Mouse (Mus musculus): ENCODE measurements around the gene Asic2. TPM values are rescaled to one million over a fixed set of nuclear protein-coding genes. Genes with fewer than 3 reads are reported as not detected.
A peak's percentile ranks its signal among the peaks of the same experiment; 100 is the strongest.

Asic2 gene
- polyA plus RNA-seq, 1 experiment: 24.0 TPM

DNA sequence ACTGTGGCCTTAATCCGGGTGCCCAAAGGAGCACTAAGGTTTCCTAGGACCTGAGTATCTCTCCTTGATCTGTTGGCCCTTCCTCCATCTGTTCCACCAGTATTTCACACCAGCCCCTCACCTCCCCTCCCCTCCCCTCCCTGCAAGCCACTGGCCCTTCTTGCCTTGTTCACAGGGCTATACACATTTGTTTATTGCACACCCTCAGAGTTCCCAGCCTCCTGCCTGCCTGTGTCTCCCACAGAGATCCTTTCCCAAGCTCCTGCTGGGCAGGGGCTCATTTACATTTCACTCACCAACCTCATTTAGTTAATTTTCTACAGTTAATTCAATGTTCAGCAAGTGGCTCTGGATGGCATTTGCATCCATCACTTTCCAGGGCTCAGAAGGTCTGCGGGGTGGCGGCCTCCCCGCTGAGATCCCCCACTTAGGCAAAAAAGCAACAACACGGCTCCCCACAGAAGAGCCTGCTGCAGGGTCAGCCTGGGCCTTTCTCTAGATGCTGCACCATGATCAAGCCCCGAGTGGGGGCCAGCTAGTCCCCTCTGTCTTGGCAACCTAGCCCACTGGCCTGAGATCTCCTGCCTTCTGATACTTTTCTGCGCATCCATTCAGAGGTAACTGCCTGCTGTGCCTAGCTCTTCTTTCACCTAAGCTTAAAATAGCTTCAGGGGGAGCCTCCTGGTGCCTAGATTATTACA lies 196.9 kb downstream of the Asic2 start:
- TF ChIP-seq POLR2A (IDR thresholded peaks at IDR 0.05; ENCODE audit: borderline replicate concordance, extremely low read depth, insufficient read depth, insufficient read length, poor library complexity, severe bottlenecking) (no peak), CTCF (IDR thresholded peaks at IDR 0.05; ENCODE audit: borderline replicate concordance, extremely low read depth, insufficient read depth, insufficient read length) (no peak)
- peak; percentile 85 for DNase-seq (ENCODE audit: low read depth)

DNA sequence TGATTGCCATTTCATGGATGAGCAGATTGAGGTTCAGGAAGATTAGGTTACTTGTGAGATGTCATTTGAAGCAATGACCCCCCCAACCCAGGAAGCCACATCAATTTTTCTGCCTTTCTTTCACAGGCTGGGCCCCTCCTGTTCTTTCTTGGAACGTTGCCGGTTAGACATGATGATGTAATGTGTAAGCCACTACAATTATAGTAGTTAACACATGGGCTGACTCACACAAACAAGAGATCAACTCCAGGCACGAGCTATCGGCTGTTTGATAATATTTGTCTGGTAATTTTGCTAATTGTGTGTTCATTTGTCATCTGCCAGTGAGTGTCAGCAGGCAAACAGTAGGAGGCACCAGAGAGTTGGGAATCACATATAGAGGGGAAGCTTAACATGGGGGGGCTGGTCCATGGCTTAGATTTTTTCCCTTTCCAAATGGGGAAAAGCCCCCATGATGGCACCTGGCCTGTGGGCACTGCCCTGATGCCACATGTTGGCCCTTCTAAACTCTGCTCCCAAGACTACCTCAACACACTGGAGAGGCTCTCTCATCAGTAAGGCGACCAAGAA lies 198.5 kb downstream of the Asic2 start:
- TF ChIP-seq CTCF (IDR thresholded peaks at IDR 0.05; ENCODE audit: borderline replicate concordance, extremely low read depth, insufficient read depth, insufficient read length): peak; percentile 34; the same call in 1 of the 2 replicates
- no peak for TF ChIP-seq POLR2A (IDR thresholded peaks at IDR 0.05; ENCODE audit: borderline replicate concordance, extremely low read depth, insufficient read depth, insufficient read length, poor library complexity, severe bottlenecking)
- peak; percentile 76 for DNase-seq (ENCODE audit: low read depth)

DNA sequence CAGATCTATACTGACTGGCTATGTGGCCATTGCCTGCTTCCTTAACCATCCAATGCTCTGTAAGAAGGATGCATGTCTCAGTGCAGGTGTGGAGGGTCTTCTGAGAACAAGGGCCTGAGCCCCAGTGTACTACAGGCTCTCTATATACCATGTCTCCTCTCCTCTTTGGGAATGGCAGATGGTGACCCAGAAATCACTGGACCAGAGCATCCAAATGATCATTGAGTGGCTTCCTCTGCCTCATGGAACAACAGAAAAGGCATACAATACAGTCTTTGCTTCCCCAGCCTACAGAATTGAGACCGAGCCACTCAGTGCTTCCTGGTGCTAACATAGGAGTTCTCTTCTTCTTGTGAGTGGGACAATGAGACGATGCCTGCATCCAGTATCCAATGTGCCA lies 200.0 kb downstream of the Asic2 start:
- TF ChIP-seq CTCF (IDR thresholded peaks at IDR 0.05; ENCODE audit: borderline replicate concordance, extremely low read depth, insufficient read depth, insufficient read length): no peak
- no peak for TF ChIP-seq POLR2A (IDR thresholded peaks at IDR 0.05; ENCODE audit: borderline replicate concordance, extremely low read depth, insufficient read depth, insufficient read length, poor library complexity, severe bottlenecking)

DNA sequence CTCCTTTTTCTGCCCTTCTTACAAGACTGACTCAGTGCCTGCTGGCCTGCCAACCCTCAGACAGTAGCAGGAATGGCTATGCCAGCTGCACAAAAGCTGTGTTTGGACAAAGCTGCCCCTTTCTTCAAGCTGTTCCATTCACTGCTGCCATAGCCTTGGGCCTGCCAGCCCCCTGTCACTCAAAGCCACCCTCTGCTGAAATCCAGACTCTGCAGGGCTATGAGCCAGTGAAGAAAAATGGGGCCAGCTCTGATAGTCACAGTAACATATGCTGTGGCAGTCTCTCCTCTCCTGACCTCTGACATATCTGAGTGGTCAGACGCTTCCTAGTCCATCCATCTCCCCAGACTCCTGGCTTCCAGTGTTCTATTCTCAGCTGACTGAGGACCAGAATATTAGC lies 200.5 kb downstream of the Asic2 start:
- TF ChIP-seq POLR2A (IDR thresholded peaks at IDR 0.05; ENCODE audit: borderline replicate concordance, extremely low read depth, insufficient read depth, insufficient read length, poor library complexity, severe bottlenecking) (no peak), CTCF (IDR thresholded peaks at IDR 0.05; ENCODE audit: borderline replicate concordance, extremely low read depth, insufficient read depth, insufficient read length) (no peak)
- peak; percentile 97 for DNase-seq (ENCODE audit: low read depth)

More for the DNA sequence above, 200.0 kb downstream of the Asic2 start:
- no peak for DNase-seq (ENCODE audit: low read depth)

DNA sequence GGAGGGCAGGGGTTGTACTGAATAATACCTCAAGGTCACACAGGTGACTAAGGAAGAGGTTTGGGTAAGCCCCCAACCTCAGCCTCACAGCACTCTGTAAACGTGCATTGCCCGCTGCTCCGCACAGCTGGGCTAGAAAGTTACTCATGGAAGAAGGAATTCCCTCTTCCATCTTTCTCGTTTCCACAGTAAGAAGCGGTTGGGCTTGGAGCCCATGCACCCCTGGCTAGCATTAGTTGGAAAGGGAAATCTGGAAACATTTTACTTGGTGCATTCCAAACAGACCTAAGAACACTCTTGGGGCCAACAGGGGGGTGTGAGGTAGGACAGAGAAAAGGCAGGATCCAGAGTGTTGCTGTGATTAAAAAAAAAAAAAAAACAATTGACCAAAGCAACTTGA lies 203.0 kb downstream of the Asic2 start:
- no peak for TF ChIP-seq POLR2A (IDR thresholded peaks at IDR 0.05; ENCODE audit: borderline replicate concordance, extremely low read depth, insufficient read depth, insufficient read length, poor library complexity, severe bottlenecking)
- no peak for TF ChIP-seq CTCF (IDR thresholded peaks at IDR 0.05; ENCODE audit: borderline replicate concordance, extremely low read depth, insufficient read depth, insufficient read length)
- DNase-seq (ENCODE audit: low read depth): no peak

DNA sequence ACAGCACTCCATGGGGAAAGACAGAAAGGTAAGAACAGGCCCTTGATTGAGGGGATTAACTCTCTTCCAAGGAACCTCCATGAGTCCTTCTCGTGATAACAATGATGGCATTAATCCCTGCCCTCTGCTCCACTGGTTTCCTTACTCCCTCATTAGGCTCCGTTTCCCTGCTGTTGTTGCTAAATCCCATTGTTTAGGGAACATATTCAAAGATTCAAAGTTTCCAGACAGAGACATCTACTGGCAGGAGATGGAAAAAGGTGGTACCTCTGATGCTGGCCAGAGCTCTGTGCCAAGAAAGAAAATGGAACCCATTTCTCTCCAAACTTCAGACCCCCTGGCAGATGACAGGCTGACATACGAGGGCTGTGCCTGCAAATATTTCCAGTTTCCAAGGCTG lies 203.5 kb downstream of the Asic2 start:
- no peak for TF ChIP-seq POLR2A (IDR thresholded peaks at IDR 0.05; ENCODE audit: borderline replicate concordance, extremely low read depth, insufficient read depth, insufficient read length, poor library complexity, severe bottlenecking)
- peak; percentile 19; the same call in 1 of the 2 replicates for TF ChIP-seq CTCF (IDR thresholded peaks at IDR 0.05; ENCODE audit: borderline replicate concordance, extremely low read depth, insufficient read depth, insufficient read length)
- peak; percentile 64 for DNase-seq (ENCODE audit: low read depth)

DNA sequence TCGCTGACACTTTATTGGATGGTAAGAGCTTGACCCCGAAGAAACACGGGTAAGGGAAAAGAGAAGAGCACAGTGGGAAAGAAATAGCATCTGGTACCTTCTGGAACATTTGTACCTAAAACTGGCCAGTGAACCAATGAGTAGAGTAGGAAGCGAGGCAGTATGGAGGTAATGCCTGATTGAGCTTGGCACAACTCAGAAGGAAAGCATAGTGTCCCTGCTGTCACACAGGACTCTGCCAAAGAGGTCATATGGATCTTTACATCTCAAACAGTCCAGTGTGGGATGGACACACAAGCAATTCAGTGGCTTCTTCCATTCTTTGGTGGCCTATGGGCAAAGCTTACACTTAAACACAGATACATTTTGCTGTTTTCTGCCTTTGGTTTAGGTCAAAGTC lies 211.0 kb downstream of the Asic2 start:
- DNase-seq (ENCODE audit: low read depth): no peak

DNA sequence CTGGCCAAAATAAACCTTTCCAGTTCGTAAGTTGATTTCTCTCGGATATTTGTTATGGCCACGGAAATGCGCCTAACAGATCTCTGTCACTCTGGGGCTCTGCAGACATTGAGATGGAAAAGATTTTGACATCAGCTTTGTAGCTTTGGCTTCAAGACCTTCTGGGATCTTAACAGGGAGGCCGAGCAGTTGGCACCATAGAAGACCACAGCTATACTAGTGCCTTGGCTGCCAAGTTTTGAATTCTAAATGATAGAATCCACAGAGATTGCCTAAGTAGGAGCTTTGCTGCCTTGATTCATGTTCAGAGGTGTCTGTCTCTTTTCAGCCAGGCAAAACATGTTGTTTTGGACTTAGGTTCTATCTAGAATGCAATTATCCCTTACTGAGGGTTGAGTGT lies 217.4 kb downstream of the Asic2 start:
- no peak for DNase-seq (ENCODE audit: low read depth)
- TF ChIP-seq CTCF (IDR thresholded peaks at IDR 0.05; ENCODE audit: borderline replicate concordance, extremely low read depth, insufficient read depth, insufficient read length): no peak
- no peak for TF ChIP-seq POLR2A (IDR thresholded peaks at IDR 0.05; ENCODE audit: borderline replicate concordance, extremely low read depth, insufficient read depth, insufficient read length, poor library complexity, severe bottlenecking)

More for the DNA sequence above, 211.0 kb downstream of the Asic2 start:
- TF ChIP-seq CTCF (IDR thresholded peaks at IDR 0.05; ENCODE audit: borderline replicate concordance, extremely low read depth, insufficient read depth, insufficient read length) (no peak), POLR2A (IDR thresholded peaks at IDR 0.05; ENCODE audit: borderline replicate concordance, extremely low read depth, insufficient read depth, insufficient read length, poor library complexity, severe bottlenecking) (no peak)

DNA sequence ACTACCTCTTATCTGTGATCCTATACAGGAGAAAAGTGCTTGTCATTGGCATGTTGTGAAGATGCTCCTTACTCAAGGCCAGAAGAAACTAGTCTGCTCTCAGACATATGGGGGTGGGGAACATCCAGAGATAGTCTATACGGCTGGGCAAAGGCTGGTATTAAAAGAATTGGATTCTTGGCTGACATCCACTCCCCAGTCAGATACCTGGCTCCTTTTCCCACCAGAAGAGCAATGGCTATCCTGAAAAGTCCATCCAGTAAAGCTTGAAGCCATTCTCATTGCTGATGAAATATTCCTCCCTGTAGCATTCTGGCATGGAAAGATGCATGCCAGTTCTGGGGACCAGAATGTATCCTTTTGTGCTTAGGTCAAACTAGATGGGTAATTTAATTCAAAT lies 218.2 kb downstream of the Asic2 start:
- no peak for DNase-seq (ENCODE audit: low read depth)
- TF ChIP-seq CTCF (IDR thresholded peaks at IDR 0.05; ENCODE audit: borderline replicate concordance, extremely low read depth, insufficient read depth, insufficient read length): no peak
- no peak for TF ChIP-seq POLR2A (IDR thresholded peaks at IDR 0.05; ENCODE audit: borderline replicate concordance, extremely low read depth, insufficient read depth, insufficient read length, poor library complexity, severe bottlenecking)

DNA sequence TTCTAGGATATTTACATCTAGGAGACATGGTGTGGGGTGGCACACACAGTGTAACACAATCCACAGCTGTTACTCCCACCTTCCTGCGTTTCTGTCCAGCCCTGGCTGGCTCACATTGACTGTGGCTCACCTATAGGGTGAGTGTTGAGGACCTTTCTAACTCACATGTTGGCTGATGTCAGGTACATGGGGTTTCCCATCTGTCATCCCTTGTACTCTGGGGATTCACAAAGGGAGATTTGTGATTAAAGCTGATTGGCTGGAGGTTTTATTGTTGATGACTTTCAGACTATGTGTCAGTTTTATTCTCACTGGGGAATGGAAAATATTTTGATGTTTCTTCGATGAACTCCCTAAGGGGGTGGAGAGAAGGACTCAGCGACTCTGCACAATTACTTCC lies 229.3 kb downstream of the Asic2 start:
- no peak for DNase-seq (ENCODE audit: low read depth)
- TF ChIP-seq CTCF (IDR thresholded peaks at IDR 0.05; ENCODE audit: borderline replicate concordance, extremely low read depth, insufficient read depth, insufficient read length): no peak
- no peak for TF ChIP-seq POLR2A (IDR thresholded peaks at IDR 0.05; ENCODE audit: borderline replicate concordance, extremely low read depth, insufficient read depth, insufficient read length, poor library complexity, severe bottlenecking)

DNA sequence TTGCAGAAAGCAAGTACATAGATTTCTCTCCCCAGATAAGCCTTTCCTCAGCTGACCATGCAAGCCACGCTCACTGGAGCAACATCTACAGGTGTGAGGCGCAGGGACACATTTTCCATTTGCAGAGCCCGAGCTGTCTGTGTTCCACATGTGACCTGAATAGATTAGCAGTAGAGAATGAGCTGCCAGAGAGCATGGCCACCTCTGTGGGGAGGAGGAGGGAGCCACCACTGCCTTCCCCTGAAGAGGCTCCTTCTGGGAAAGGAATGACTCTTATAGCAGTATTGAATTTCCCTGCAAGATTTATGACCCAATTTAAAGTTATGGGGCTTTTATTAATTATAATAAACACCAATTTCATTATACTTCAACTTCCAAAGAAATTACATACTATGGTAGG lies 230.5 kb downstream of the Asic2 start:
- peak; percentile 46 for DNase-seq (ENCODE audit: low read depth)

DNA sequence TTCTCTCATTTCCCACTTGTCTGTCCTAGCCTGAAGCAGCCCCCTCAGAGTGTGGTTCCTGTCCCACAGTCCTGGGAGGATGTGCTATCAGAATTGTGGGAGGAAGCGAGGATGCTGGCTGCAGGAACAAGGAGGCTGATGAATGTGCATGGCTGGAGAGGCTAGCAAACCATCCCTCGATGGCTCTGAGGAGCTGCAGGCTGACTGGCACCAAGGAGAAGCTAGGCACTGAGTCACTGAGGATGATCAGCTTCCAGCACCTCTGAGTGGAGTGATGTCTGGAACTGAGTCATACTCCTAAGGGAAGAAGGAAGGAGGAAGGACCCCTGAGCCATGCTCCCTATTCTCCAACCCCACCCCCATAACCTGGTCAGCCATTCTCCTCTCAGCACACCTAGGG lies 246.2 kb downstream of the Asic2 start:
- DNase-seq (ENCODE audit: low read depth): no peak
- no peak for TF ChIP-seq POLR2A (IDR thresholded peaks at IDR 0.05; ENCODE audit: borderline replicate concordance, extremely low read depth, insufficient read depth, insufficient read length, poor library complexity, severe bottlenecking)
- no peak for TF ChIP-seq CTCF (IDR thresholded peaks at IDR 0.05; ENCODE audit: borderline replicate concordance, extremely low read depth, insufficient read depth, insufficient read length)

More for the DNA sequence above, 230.5 kb downstream of the Asic2 start:
- TF ChIP-seq POLR2A (IDR thresholded peaks at IDR 0.05; ENCODE audit: borderline replicate concordance, extremely low read depth, insufficient read depth, insufficient read length, poor library complexity, severe bottlenecking) (no peak), CTCF (IDR thresholded peaks at IDR 0.05; ENCODE audit: borderline replicate concordance, extremely low read depth, insufficient read depth, insufficient read length) (no peak)

Data from brain, embryonic 14.5 days (tissue).